Mouse (Mus musculus): ENCODE data around the gene Garem2.

GRCm38 (mm10) chr5:30107611-30108041, 2.7 kb downstream of the Garem2 start:
- TF ChIP-seq CTCF (IDR thresholded peaks at IDR 0.05; ENCODE audit: low read depth) (no peak), EP300 (IDR thresholded peaks at IDR 0.05; ENCODE audit: low read depth) (no peak)

All from heart, postnatal 0 days (tissue).